Comparison of ENCODE assay signal across 20 mouse cellular contexts in genomic region chr8:112664067-112664466, GRCm38 (mm10).
"Had no signal": no experiment of that assay in that cellular context is flagged by ENCODE, and none has a peak within 500 bp of the region (broad histone marks: within the 10 kb centered on the region; RNA-seq: fewer than 3 reads in every experiment).

No protein-coding gene starts in this region.

- H3K4me1 ChIP-seq: lung, embryonic 15.5 days; megakaryocyte, embryonic 14.5 days; midbrain, embryonic 13.5 days; midbrain, embryonic 15.5 days; neural tube, embryonic 13.5 days had no signal

- H3K9me3 ChIP-seq: lung, embryonic 15.5 days; midbrain, embryonic 13.5 days; midbrain, embryonic 15.5 days; neural tube, embryonic 13.5 days; neural tube, embryonic 15.5 days had no signal

- DNase-seq: lung, adult 2 months; lung, postnatal 14 days; lung, postnatal 36 days; retina, postnatal 1 day; right cerebral cortex, adult 18-20 months; right cerebral cortex, postnatal 25 days; right cerebral cortex, postnatal 4 days; spleen, adult 18-20 months; thymus, adult 18-20 months; thymus, postnatal 14 days; thymus, postnatal 36 days had no signal

- H3K27me3 ChIP-seq: lung, embryonic 15.5 days; megakaryocyte, embryonic 14.5 days; midbrain, embryonic 13.5 days; midbrain, embryonic 15.5 days; neural tube, embryonic 13.5 days; neural tube, embryonic 15.5 days had no signal

- H3K27ac ChIP-seq: lung, embryonic 15.5 days; macrophage; midbrain, embryonic 13.5 days; midbrain, embryonic 15.5 days; neural tube, embryonic 13.5 days; neural tube, embryonic 15.5 days had no signal

- H3K36me3 ChIP-seq: lung, embryonic 15.5 days; midbrain, embryonic 13.5 days; midbrain, embryonic 15.5 days; neural tube, embryonic 13.5 days; neural tube, embryonic 15.5 days had no signal

- H3K4me2 ChIP-seq: lung, embryonic 15.5 days; midbrain, embryonic 11.5 days; midbrain, embryonic 13.5 days; midbrain, embryonic 15.5 days; neural tube, embryonic 13.5 days; neural tube, embryonic 15.5 days had no signal

- H3K9ac ChIP-seq: lung, embryonic 15.5 days; midbrain, embryonic 13.5 days; midbrain, embryonic 15.5 days; neural tube, embryonic 13.5 days; neural tube, embryonic 15.5 days had no signal

- ATAC-seq: lung, postnatal 0 days; midbrain, embryonic 13.5 days; midbrain, embryonic 15.5 days had no signal

- H3K4me3 ChIP-seq: lung, embryonic 15.5 days; megakaryocyte, embryonic 14.5 days; midbrain, embryonic 13.5 days; midbrain, embryonic 15.5 days; neural tube, embryonic 13.5 days; neural tube, embryonic 15.5 days had no signal
